Mouse (Mus musculus) kidney, postnatal 36 days (tissue): Measurements from ENCODE around the gene Thegl.
"Not testable (repeated sequence)": the region's sequence is repeated elsewhere in the genome, so short reads cannot be mapped to it uniquely, and the experiment has no call there.

Experiments used
- DNase-seq, 2 experiments: peaks; one replicate each; pipeline ENCODE4 v3.0.0; 2021 to 2022; ENCODE audit warnings: mixed read lengths in 2 of 2

Gene Thegl

GRCm38 (mm10) chr5:77015544-77016482 lies at the start of gene Thegl:
Gene Thegl (plus strand): TSS chr5:77016023.
- peak; percentile 88 to 94 for DNase-seq

- peak; percentile 23 to 33 for DNase-seq
These were observed 46.6 kb upstream of the Thegl start for GRCm38 (mm10) chr5:76969250-76969649.

- DNase-seq = not testable (repeated sequence)
These were observed 44.7 kb upstream of the Thegl start for GRCm38 (mm10) chr5:76971115-76971514.

- no peak for DNase-seq
These were observed 42.3 kb upstream of the Thegl start for GRCm38 (mm10) chr5:76973488-76973887.

- DNase-seq = no peak
These were observed 41.6 kb upstream of the Thegl start for GRCm38 (mm10) chr5:76974207-76974553.

GRCm38 (mm10) chr5:76974554-76975285 lies 41.1 kb upstream of the Thegl start, which contains the start of gene Srp72:
Gene Srp72 (plus strand): TSS chr5:76974683.
- peak; percentile 84 to 92 for DNase-seq

GRCm38 (mm10) chr5:76975736-76976135 lies 40.1 kb upstream of the Thegl start:
- peak in 1 of 2 experiments; percentile 12 for DNase-seq

GRCm38 (mm10) chr5:76984015-76984414 lies 31.8 kb upstream of the Thegl start:
- no peak for DNase-seq

GRCm38 (mm10) chr5:76990789-76991188 lies 25.0 kb upstream of the Thegl start:
- DNase-seq = no peak

- DNase-seq = no peak
These were observed 22.5 kb upstream of the Thegl start for GRCm38 (mm10) chr5:76993174-76993814.

- peak in 1 of 2 experiments; percentile 22 for DNase-seq
These were observed 17.4 kb upstream of the Thegl start for GRCm38 (mm10) chr5:76998416-76998815.

- DNase-seq = no peak
These were observed 14.6 kb upstream of the Thegl start for GRCm38 (mm10) chr5:77001192-77001591.

GRCm38 (mm10) chr5:77004051-77004821 lies 11.6 kb upstream of the Thegl start, which contains the start of gene Arl9:
Gene Arl9 (plus strand): TSS chr5:77004055.
- no peak for DNase-seq

- DNase-seq = no peak
These were observed 5.5 kb upstream of the Thegl start for GRCm38 (mm10) chr5:77010352-77010751.

GRCm38 (mm10) chr5:77011082-77011481 lies 4.7 kb upstream of the Thegl start:
- DNase-seq = no peak

GRCm38 (mm10) chr5:77013171-77013570 lies 2.7 kb upstream of the Thegl start:
- no peak for DNase-seq

GRCm38 (mm10) chr5:77028034-77028433 lies 12.2 kb downstream of the Thegl start:
- no peak for DNase-seq

GRCm38 (mm10) chr5:77029735-77030134 lies 13.9 kb downstream of the Thegl start:
- DNase-seq = peak; percentile 6 to 52

- DNase-seq = not testable (repeated sequence)
These were observed 19.3 kb downstream of the Thegl start for GRCm38 (mm10) chr5:77035101-77035500.

GRCm38 (mm10) chr5:77038451-77038850 lies 22.6 kb downstream of the Thegl start:
- DNase-seq = no peak

GRCm38 (mm10) chr5:77039391-77039790 lies 23.6 kb downstream of the Thegl start:
- no peak for DNase-seq

- no peak for DNase-seq
These were observed 28.5 kb downstream of the Thegl start for GRCm38 (mm10) chr5:77044362-77044761.
